Mouse (Mus musculus) forebrain, embryonic 11.5 days (tissue): ENCODE measurements around the gene Cd47. TPM values are rescaled to one million over a fixed set of nuclear protein-coding genes. Genes with fewer than 3 reads are reported as not detected.

ENCODE experiments used
- ATAC-seq: fragments of 200-750 bp; cut with Nextera tagmentation; replicated peaks from 2 replicates; pipeline ENCODE4 v1.8.0; 2017; ENCODE audit warnings: moderate TSS enrichment; ENCODE audit not compliant: low FRiP score
- DNase-seq: peaks from one replicate; pipeline ENCODE4 v3.0.0-alpha.2; 2017; ENCODE audit warnings: low spot score
- H3K27ac ChIP-seq: fragments of 300-500 bp; sonication (generic); 2 replicates; pipeline ENCODE4 v1.5.1; 2014; ENCODE audit warnings: low read depth, low read length
- H3K27me3 ChIP-seq: fragments of 300-500 bp; sonication (generic); 2 replicates; pipeline ENCODE4 v1.6.1; 2014; ENCODE audit warnings: mild to moderate bottlenecking, low read length, mixed read lengths; ENCODE audit not compliant: control insufficient read depth, insufficient read depth
- H3K36me3 ChIP-seq: fragments of 300-500 bp; sonication (generic); 2 replicates; pipeline ENCODE4 v1.6.1; 2014; ENCODE audit warnings: mild to moderate bottlenecking, low read length, moderate library complexity, mixed read lengths; ENCODE audit not compliant: control insufficient read depth, insufficient read depth
- H3K4me1 ChIP-seq: fragments of 300-500 bp; sonication (generic); replicated peaks from 2 replicates; pipeline ENCODE4 v1.6.1; 2014; ENCODE audit warnings: low read length, mixed read lengths; ENCODE audit not compliant: control insufficient read depth, insufficient read depth
- H3K4me2 ChIP-seq: fragments of 300-500 bp; sonication (generic); 2 replicates; pipeline ENCODE4 v1.6.1; 2014; ENCODE audit warnings: low read depth, mild to moderate bottlenecking, low read length, moderate library complexity, mixed read lengths; ENCODE audit not compliant: severe bottlenecking
- H3K4me3 ChIP-seq: fragments of 300-500 bp; sonication (generic); 2 replicates; pipeline ENCODE4 v1.5.1; 2014; ENCODE audit warnings: low read depth, low read length
- H3K9ac ChIP-seq: fragments of 300-500 bp; sonication (generic); 2 replicates; pipeline ENCODE4 v1.6.1; 2014; ENCODE audit warnings: low read length
- H3K9me3 ChIP-seq: fragments of 300-500 bp; sonication (generic); 2 replicates; pipeline ENCODE4 v1.6.1; 2016; ENCODE audit warnings: low read length, mixed read lengths; ENCODE audit not compliant: control insufficient read depth
- WGBS: fragments of 180-500 bp; shearing (Covaris S2); extraction: QIAGEN DNeasy Blood & Tissue Kit; methylation state at CpG from one replicate; pipeline ENCODE4 v1.1.7; 2014; 5-methylcytosine and 5-hydroxymethylcytosine counted together
- polyA plus RNA-seq: library from polyadenylated mRNA; unstranded; fragments of >200 nt; fragmentation: Nextera tagmentation; extraction: Ambion mirVana; gene quantifications from 2 replicates; pipeline ENCODE4 v1.2.1, GENCODE M21; 2014

The Cd47 gene
- polyA plus RNA-seq, 1 experiment from 2014 or later: 47.6 TPM

DNA sequence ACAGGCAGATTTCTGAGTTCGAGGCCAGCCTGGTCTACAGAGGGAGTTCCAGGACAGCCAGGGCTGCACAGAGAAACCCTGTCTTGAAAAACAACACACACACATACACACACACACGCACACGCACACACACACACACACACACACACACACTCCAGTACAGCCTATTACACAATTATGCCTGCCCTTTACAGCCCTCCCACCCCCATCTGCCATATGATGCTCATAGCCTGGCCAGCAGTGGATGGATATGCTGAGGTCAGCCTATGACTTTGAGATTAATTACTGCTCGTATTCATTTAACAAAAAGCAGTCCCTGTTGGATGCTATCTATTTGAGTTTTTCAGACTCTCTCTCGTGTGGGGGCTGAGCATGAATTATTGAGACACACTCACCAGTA, 144.8 kb downstream of the Cd47 start:
- H3K27me3 ChIP-seq: no peaks in the 10 kb centered on the region
- no peaks in the 10 kb centered on the region for H3K36me3 ChIP-seq
- no peak overlapping the region for H3K9ac ChIP-seq
- H3K27ac ChIP-seq: no peak overlapping the region
- 75% methylated on average over 5 of the region's 5 CpGs for WGBS
- ATAC-seq (no peak), DNase-seq (no peak)
- H3K9me3 ChIP-seq: no peaks in the 10 kb centered on the region
- no peaks in the 10 kb centered on the region for H3K4me1 ChIP-seq
- H3K4me3 ChIP-seq: no peak overlapping the region
- no peak overlapping the region for H3K4me2 ChIP-seq

DNA sequence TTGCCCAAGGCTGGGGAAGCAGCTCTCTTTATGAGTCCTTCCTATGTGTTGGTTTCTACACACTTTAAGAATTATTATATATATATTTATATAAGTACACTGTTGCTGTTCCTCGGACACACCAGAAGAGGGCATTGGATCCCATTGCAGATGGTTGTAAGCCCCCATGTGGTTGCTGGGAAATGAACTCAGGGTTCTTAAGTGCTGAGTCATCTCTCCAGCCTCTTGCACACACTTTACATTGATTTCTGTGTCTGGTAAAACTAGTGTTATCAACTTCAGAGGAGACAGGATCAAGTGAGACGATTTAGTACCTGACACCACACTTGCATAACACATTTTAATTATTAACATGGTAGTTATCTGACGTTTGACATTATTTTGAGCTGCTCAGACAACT, 146.7 kb downstream of the Cd47 start:
- no peak overlapping the region for H3K4me2 ChIP-seq
- H3K4me1 ChIP-seq: no peaks in the 10 kb centered on the region
- H3K36me3 ChIP-seq: no peaks in the 10 kb centered on the region
- H3K27me3 ChIP-seq: no peaks in the 10 kb centered on the region
- no peak for DNase-seq
- no peak overlapping the region for H3K4me3 ChIP-seq
- no peak overlapping the region for H3K27ac ChIP-seq
- WGBS: 88% methylated on average over 3 of the region's 3 CpGs
- no peak overlapping the region for H3K9ac ChIP-seq
- no peak for ATAC-seq
- no peaks in the 10 kb centered on the region for H3K9me3 ChIP-seq

DNA sequence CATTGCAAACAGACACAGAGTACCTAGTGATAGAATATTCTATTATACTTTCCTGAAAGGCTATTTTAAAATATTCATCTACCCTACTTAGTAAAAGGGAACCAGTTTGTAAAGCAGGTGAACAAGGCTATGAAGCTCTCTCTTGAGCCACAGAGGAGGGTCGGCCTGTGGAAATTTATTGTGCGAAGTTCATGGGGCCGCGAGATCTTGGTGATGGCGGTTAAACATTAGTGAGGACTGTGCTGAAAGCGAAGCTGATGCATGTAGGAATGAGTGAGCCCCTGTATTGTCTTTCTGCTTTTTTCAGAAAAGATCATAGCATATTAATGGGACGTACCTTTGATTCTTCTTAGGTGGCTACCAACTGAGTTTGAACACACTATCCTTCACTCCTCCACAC, 147.3 kb downstream of the Cd47 start:
- ATAC-seq (no peak), DNase-seq (no peak)
- Histone ChIP-seq H3K9me3 (no peaks in the 10 kb centered on the region), H3K9ac (no peak overlapping the region), H3K4me2 (no peak overlapping the region), H3K36me3 (no peaks in the 10 kb centered on the region), H3K4me1 (no peaks in the 10 kb centered on the region), H3K27me3 (no peaks in the 10 kb centered on the region), H3K27ac (no peak overlapping the region), H3K4me3 (no peak overlapping the region)
- 93% methylated on average over 7 of the region's 7 CpGs for WGBS

DNA sequence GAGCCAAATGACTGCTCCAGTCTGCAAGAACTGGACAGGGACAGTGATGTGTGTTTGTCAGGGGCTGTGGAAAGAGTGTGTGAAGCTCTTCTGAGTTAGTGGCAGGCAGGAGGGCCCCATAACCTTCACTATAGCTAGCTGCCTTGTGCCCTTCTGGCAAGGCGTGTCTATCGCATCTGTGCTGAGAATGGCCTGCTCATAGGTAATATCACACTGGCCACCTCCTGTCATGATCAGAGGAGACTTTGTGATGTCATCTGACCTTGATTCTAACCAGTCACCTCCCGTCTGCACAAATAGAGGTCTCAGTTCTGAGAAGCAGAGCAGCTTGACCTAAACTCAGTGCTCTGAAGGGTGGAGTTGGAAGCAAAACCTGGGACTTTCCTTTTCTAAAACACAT, 148.0 kb downstream of the Cd47 start:
- H3K4me3 ChIP-seq: no peak overlapping the region
- H3K36me3 ChIP-seq: no peaks in the 10 kb centered on the region
- DNase-seq: no peak
- no peak overlapping the region for H3K9ac ChIP-seq
- H3K4me1 ChIP-seq: no peaks in the 10 kb centered on the region
- no peak overlapping the region for H3K4me2 ChIP-seq
- WGBS: 85% methylated on average over 3 of the region's 3 CpGs
- no peaks in the 10 kb centered on the region for H3K27me3 ChIP-seq
- H3K9me3 ChIP-seq: no peaks in the 10 kb centered on the region
- H3K27ac ChIP-seq: no peak overlapping the region
- no peak for ATAC-seq

DNA sequence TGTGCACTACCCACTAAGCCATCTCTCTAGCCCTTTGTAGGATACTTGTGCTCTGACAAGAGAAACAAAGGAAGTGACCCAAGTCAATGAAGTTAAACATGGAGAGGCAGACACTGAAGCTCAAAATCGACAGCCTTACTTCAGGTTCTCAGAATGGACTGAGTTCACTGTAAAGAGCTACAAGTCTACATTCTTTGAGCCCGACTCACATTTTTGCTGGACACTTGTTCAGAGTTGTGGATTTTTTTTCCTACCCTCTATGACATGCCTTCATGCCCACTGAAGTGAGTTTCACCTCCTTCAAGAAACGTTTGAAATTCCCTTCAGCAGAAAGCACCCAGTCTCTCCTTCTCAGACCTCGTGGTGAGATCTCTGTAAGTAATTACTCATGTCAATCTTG, 148.9 kb downstream of the Cd47 start:
- no peaks in the 10 kb centered on the region for H3K9me3 ChIP-seq
- H3K4me1 ChIP-seq: no peaks in the 10 kb centered on the region
- H3K27ac ChIP-seq: no peak overlapping the region
- H3K36me3 ChIP-seq: no peaks in the 10 kb centered on the region
- H3K27me3 ChIP-seq: no peaks in the 10 kb centered on the region
- no peak overlapping the region for H3K9ac ChIP-seq
- WGBS: 69% methylated on average over 4 of the region's 4 CpGs
- H3K4me2 ChIP-seq: no peak overlapping the region
- H3K4me3 ChIP-seq: no peak overlapping the region
- ATAC-seq (no peak), DNase-seq (no peak)

DNA sequence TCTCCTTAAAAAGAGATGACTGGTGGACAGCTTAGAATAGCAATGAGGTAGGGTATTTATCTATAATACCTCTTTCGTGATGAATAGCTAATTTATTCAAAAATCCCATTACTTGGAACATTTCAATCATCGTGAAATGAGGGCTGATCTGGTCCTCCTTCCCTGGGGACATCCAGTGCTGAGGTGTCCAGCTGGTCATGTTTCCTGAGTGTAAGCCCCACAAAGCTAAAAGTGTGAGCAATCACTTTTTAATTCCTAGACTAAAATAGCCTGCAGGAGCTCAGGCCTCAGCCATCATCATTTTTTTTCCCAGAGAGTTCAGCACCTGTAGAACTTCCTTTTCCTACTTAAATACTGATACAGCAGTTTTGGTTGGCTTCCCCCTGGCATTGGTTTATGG, 150.0 kb downstream of the Cd47 start:
- ATAC-seq (no peak), DNase-seq (no peak)
- Histone ChIP-seq H3K27ac (no peak overlapping the region), H3K4me2 (no peak overlapping the region), H3K9ac (no peak overlapping the region), H3K36me3 (no peaks in the 10 kb centered on the region), H3K9me3 (no peaks in the 10 kb centered on the region), H3K4me1 (no peaks in the 10 kb centered on the region), H3K4me3 (no peak overlapping the region), H3K27me3 (no peaks in the 10 kb centered on the region)
- WGBS: 67% methylated on average over 2 of the region's 2 CpGs

DNA sequence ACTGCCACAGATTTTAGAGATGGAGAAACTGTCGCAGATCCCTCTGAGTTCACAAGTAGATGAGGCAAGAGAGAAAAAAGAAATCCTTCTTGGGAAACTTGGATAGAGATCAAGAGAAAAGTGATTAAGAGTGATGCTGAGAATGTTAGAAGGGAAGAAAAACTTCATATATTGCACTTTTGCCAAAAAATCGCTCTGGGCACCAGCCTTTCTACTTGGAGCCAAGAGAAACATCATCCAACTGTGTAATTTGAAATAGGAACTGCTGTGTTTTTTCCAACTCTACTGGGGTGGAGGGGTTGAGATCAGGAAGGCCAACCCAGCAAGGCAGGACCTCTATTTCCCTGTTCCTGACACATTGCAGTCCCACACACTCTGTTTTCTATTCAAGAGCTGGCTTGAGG, 151.0 kb downstream of the Cd47 start:
- Histone ChIP-seq H3K27ac (no peak overlapping the region), H3K4me1 (no peaks in the 10 kb centered on the region), H3K36me3 (no peaks in the 10 kb centered on the region), H3K27me3 (no peaks in the 10 kb centered on the region), H3K9ac (no peak overlapping the region), H3K4me3 (no peak overlapping the region), H3K4me2 (no peak overlapping the region), H3K9me3 (no peaks in the 10 kb centered on the region)
- ATAC-seq (no peak), DNase-seq (no peak)
- WGBS: 95% methylated on average over 2 of the region's 2 CpGs

DNA sequence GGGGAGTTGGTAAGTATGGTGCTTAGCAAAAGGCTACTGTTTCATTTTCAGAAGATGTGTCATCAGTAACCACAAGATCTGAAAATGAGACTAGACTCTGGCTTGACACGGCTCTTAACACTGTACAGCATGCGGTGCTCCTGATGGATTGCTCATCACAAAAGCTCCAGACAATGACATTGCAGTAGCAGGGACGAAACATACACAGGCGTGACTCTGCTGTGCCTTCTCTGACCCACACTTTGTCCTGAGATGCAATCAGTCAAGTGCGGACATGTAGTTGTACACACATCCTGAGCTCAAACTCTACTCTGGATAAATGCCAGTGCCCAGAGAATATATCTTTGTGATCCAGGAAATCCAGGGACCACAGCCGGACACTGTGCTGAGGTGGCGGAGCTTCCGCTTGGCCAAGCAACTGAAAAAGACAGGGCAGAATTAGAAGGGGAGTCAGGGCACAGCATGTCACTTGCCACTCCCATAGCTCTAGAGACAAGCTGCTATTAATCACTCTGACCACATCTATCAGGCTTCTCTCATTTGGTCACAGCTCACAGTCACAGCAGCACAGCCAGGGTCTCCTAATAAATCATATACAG, 151.7 kb downstream of the Cd47 start:
- no peak overlapping the region for H3K4me2 ChIP-seq
- no peak overlapping the region for H3K9ac ChIP-seq
- no peaks in the 10 kb centered on the region for H3K4me1 ChIP-seq
- H3K27me3 ChIP-seq: no peaks in the 10 kb centered on the region
- WGBS: 79% methylated on average over 8 of the region's 8 CpGs
- no peaks in the 10 kb centered on the region for H3K36me3 ChIP-seq
- no peaks in the 10 kb centered on the region for H3K9me3 ChIP-seq
- ATAC-seq (no peak), DNase-seq (no peak)
- H3K27ac ChIP-seq: no peak overlapping the region
- no peak overlapping the region for H3K4me3 ChIP-seq

DNA sequence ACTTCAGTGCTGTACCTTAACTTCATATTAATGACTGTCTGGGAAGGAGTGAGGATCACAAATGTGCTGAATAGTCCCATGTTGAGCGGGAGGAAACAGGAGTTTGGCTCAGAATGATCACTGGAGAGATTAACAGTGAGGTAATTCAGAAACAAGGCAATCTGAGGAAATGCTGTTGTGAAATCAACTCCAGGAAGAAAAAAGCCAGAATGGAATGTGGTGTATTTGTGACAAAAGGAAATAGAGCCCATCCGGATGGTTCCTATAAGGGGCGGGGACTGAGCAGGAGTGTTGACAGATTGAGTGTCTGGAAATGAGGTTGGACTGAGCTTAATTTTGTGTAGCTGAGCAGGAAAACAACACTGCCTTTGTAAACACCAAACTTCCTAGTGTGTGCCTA, 153.5 kb downstream of the Cd47 start:
- no peak overlapping the region for H3K4me2 ChIP-seq
- no peaks in the 10 kb centered on the region for H3K4me1 ChIP-seq
- H3K9me3 ChIP-seq: no peaks in the 10 kb centered on the region
- 87% methylated on average over 3 of the region's 3 CpGs for WGBS
- no peaks in the 10 kb centered on the region for H3K36me3 ChIP-seq
- H3K9ac ChIP-seq: no peak overlapping the region
- H3K4me3 ChIP-seq: no peak overlapping the region
- H3K27me3 ChIP-seq: no peaks in the 10 kb centered on the region
- no peak overlapping the region for H3K27ac ChIP-seq
- ATAC-seq (no peak), DNase-seq (no peak)
